Mouse (Mus musculus) kidney, adult 2 months (tissue): ENCODE data around the gene Lhx8.

ENCODE experiments used
- CTCF ChIP-seq: fragments of 200-500 bp; conservative IDR thresholded peaks from 2 replicates; pipeline ENCODE4 v1.5.1; 2011; ENCODE audit warnings: low read depth, mild to moderate bottlenecking, control low read depth, low read length, moderate library complexity, mixed read lengths; ENCODE audit not compliant: insufficient read depth, insufficient read length
- POLR2A ChIP-seq: fragments of 200-500 bp; IDR thresholded peaks from one replicate; pipeline ENCODE4 v1.6.1; 2011; ENCODE audit warnings: low read depth, low read length, control low read depth

DNA sequence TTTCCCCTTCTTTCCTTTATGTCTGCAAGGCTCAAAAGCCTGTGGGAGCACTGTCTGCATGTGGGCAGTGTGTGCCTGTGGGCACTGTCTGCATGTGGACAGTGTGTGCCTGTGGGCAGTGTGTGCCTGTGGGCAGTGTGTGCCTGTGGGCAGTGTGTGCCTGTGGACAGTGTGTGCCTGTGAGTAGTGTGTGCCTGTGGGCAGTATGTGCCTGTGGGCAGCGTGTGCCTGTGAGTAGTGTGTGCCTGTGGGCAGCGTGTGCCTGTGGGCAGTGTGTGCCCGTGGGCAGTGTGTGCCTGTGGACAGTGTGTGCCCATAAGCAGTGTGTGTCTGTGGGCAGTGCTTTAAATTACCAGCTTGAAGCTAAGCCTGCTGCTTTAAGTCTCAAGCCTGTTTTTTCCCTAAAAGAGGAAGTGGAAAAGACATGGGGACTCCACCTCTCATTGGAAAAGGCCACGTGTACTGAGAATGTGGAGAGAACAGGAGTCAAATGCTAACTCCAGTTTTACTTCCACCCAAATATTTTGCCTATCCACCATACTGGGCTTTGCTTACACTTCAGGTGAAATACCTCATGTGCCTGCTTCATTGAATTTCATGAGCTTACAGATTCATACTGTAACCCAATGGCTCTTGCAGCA lies 41.9 kb downstream of the Lhx8 start:
- TF ChIP-seq CTCF (no peak), POLR2A (no peak)
